Mouse (Mus musculus) T-helper 1 cell (primary cell): ENCODE data around the gene Phlda2.

Experiments used
- in situ Hi-C: fragments of 300-600 bp; cut with MboI, MseI; formaldehyde crosslinking; loops from one replicate; pipeline ENCODE4 v1.15.1; 2025; ENCODE audit warnings: high pct_unique_total_duplicates

Gene Phlda2

GRCm38 (mm10) chr7:143463865-143464415, 39.0 kb downstream of the Phlda2 start:
- in situ Hi-C loops: no loop called here

- in situ Hi-C loops: no loop called here
These were observed 40.4 kb downstream of the Phlda2 start for GRCm38 (mm10) chr7:143462516-143462915.

GRCm38 (mm10) chr7:143461920-143462319, 41.0 kb downstream of the Phlda2 start:
- in situ Hi-C loops: no loop called here

GRCm38 (mm10) chr7:143461294-143461870, 41.6 kb downstream of the Phlda2 start:
- in situ Hi-C loops: no loop called here

- in situ Hi-C loops: no loop called here
These were observed 42.1 kb downstream of the Phlda2 start, which contains the start of gene Cdkn1c for GRCm38 (mm10) chr7:143460874-143461273. Gene Cdkn1c, minus strand, starts transcription at chr7:143461050.

GRCm38 (mm10) chr7:143460217-143460834, 42.6 kb downstream of the Phlda2 start:
- in situ Hi-C loops: no loop called here

- in situ Hi-C loops: no loop called here
These were observed 43.4 kb downstream of the Phlda2 start for GRCm38 (mm10) chr7:143459332-143460211.

- in situ Hi-C loops: no loop called here
These were observed 44.0 kb downstream of the Phlda2 start for GRCm38 (mm10) chr7:143458963-143459331.
